Mouse (Mus musculus): ENCODE data around the gene Mapkapk3. TPM values are rescaled to one million over a fixed set of nuclear protein-coding genes. Genes with fewer than 3 reads are reported as not detected.

The Mapkapk3 gene
- total and polyA plus RNA-seq, 2 experiments = 1.8 to 6.0 TPM

DNA sequence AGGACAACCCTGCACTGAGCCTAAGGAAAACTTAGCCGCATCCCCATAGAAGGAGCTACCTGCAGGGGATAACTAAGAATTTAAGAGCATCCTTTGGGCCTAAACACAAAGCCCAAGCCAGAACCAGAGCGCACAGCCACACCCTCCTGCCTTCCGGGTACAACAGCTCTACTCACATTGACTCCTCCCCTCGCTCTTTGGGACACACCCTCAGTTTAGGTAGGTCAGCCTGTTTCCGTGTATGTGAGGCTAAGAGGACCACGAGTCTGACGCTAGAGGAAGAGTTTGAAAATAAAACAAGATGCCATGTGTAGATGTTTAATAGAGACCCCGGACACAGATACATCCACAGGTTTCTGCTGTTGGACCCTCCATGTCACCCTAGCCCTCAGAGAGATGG is 966 bp downstream of the Mapkapk3 start:
- TF ChIP-seq CTCF (IDR thresholded peaks at IDR 0.05; ENCODE audit: low read depth, low read length) (no peak), POLR2A (IDR thresholded peaks at IDR 0.05; ENCODE audit: extremely low read depth, insufficient read depth, low read length) (no peak)
- Histone ChIP-seq H3K27me3 (ENCODE audit: control insufficient read depth, insufficient read depth, low read length) (no peaks in the 10 kb centered on the region), H3K4me3 (ENCODE audit: insufficient read depth, low read depth, low read length) (peak overlapping the region; percentile 53), H3K9ac (ENCODE audit: low read depth, low read length) (peak overlapping the region; percentile 63), H3K79me2 (ENCODE audit: control insufficient read depth, insufficient read depth, low read length) (no peaks in the 10 kb centered on the region), H3K27ac (replicated peaks; ENCODE audit: insufficient read depth, low read depth, low read length) (no peak overlapping the region), H3K36me3 (ENCODE audit: control insufficient read depth, insufficient read depth, low read length) (no peaks in the 10 kb centered on the region), H3K4me1 (ENCODE audit: control insufficient read depth, insufficient read depth, low read length) (no peaks in the 10 kb centered on the region)
- WGBS = 38% methylated on average over 8 of the region's 8 CpGs
- DNase-seq (ENCODE audit: extremely low read depth, low read depth, low spot score) = peak; percentile 60

DNA sequence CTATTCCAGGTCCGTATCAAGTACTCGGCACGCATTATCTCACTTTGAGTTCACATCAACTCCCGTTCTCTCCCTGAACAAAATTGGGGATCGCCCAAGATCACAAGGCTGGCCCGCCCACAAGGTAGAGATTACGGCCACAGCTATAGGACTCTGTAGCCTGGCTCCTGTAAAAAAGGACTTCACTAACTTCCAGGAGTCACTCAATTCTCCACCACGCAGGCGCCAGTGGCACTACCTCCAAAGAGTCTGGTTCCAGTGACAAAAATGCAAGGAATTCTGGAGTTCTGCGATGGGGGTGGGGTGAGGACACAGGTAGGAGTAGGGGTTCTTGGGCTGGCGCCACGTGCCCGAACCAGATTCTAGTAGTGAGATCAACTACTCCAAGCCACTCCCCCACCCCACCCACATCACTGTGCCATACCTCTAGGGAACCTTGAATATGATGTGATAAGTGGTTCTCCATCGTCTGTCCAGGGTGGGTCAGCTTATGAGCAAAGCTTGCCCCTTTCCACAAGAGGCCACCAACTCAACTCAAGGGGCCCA is 1.5 kb downstream of the Mapkapk3 start:
- no peak for DNase-seq (ENCODE audit: extremely low read depth, low read depth, low spot score)
- no peaks in the 10 kb centered on the region for H3K36me3 ChIP-seq (ENCODE audit: control insufficient read depth, insufficient read depth, low read length)
- no peaks in the 10 kb centered on the region for H3K27me3 ChIP-seq (ENCODE audit: control insufficient read depth, insufficient read depth, low read length)
- 94% methylated on average over 14 of the region's 14 CpGs for WGBS
- H3K79me2 ChIP-seq (ENCODE audit: control insufficient read depth, insufficient read depth, low read length) = no peaks in the 10 kb centered on the region
- no peak overlapping the region for H3K4me3 ChIP-seq (ENCODE audit: insufficient read depth, low read depth, low read length)
- no peak overlapping the region for H3K27ac ChIP-seq (replicated peaks; ENCODE audit: insufficient read depth, low read depth, low read length)
- no peak for TF ChIP-seq CTCF (IDR thresholded peaks at IDR 0.05; ENCODE audit: low read depth, low read length)
- TF ChIP-seq POLR2A (IDR thresholded peaks at IDR 0.05; ENCODE audit: extremely low read depth, insufficient read depth, low read length) = no peak
- no peak overlapping the region for H3K9ac ChIP-seq (ENCODE audit: low read depth, low read length)
- H3K4me1 ChIP-seq (ENCODE audit: control insufficient read depth, insufficient read depth, low read length) = no peaks in the 10 kb centered on the region

DNA sequence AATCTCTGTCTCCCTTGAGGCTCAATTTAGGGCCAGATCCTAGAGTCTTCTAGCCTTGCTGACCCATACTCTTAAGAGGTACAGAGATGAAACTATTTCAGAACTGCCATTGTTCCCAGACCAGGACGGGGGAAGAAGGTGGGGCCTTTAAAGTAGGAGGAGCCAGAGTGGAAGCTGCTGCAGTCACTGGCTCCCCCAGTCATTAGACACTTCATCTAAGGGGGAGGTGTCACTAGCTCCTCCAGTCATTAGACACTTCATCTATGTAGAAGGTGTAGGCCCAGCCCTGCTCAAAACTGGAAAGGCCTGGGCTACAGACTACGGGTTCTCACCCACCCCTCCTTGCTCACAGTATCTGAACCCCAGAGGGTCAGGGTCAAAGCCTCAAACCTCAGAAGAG is 2.4 kb downstream of the Mapkapk3 start:
- Histone ChIP-seq H3K27ac (replicated peaks; ENCODE audit: insufficient read depth, low read depth, low read length) (no peak overlapping the region), H3K27me3 (ENCODE audit: control insufficient read depth, insufficient read depth, low read length) (no peaks in the 10 kb centered on the region), H3K9ac (ENCODE audit: low read depth, low read length) (no peak overlapping the region), H3K79me2 (ENCODE audit: control insufficient read depth, insufficient read depth, low read length) (no peaks in the 10 kb centered on the region), H3K36me3 (ENCODE audit: control insufficient read depth, insufficient read depth, low read length) (no peaks in the 10 kb centered on the region), H3K4me3 (ENCODE audit: insufficient read depth, low read depth, low read length) (no peak overlapping the region), H3K4me1 (ENCODE audit: control insufficient read depth, insufficient read depth, low read length) (no peaks in the 10 kb centered on the region)
- 81% methylated on average over 2 of the region's 2 CpGs for WGBS
- TF ChIP-seq POLR2A (IDR thresholded peaks at IDR 0.05; ENCODE audit: extremely low read depth, insufficient read depth, low read length) (no peak), CTCF (IDR thresholded peaks at IDR 0.05; ENCODE audit: low read depth, low read length) (no peak)
- no peak for DNase-seq (ENCODE audit: extremely low read depth, low read depth, low spot score)

DNA sequence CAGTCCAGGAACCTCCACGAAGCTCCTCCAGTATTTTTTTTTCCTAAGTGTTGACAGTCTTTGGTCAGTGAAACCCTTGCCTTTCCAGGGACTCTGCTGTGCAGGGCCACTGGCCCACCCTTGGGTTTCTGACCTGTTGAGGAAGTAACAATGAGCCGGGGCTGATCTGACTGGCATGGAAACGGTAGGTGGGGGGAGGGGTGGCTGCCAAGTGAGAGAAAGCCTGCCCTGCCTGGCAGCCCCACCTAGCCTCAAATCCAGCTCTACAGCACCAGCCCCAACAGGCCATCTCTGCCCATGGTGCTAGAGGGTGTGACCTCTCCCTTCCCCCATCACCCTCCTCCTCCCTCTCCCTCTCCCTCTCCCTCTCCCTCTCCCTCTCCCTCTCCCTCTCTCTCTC is 4.7 kb downstream of the Mapkapk3 start:
- no peaks in the 10 kb centered on the region for H3K27me3 ChIP-seq (ENCODE audit: control insufficient read depth, insufficient read depth, low read length)
- no peaks in the 10 kb centered on the region for H3K79me2 ChIP-seq (ENCODE audit: control insufficient read depth, insufficient read depth, low read length)
- no peak overlapping the region for H3K27ac ChIP-seq (replicated peaks; ENCODE audit: insufficient read depth, low read depth, low read length)
- DNase-seq (ENCODE audit: extremely low read depth, low read depth, low spot score) = no peak
- no peak overlapping the region for H3K9ac ChIP-seq (ENCODE audit: low read depth, low read length)
- H3K4me3 ChIP-seq (ENCODE audit: insufficient read depth, low read depth, low read length) = no peak overlapping the region
- no peaks in the 10 kb centered on the region for H3K36me3 ChIP-seq (ENCODE audit: control insufficient read depth, insufficient read depth, low read length)
- 55% methylated on average over 3 of the region's 3 CpGs for WGBS
- H3K4me1 ChIP-seq (ENCODE audit: control insufficient read depth, insufficient read depth, low read length) = peaks cover 2% of the 10 kb centered on the region; the same call in 1 of the 2 replicates
- no peak for TF ChIP-seq CTCF (IDR thresholded peaks at IDR 0.05; ENCODE audit: low read depth, low read length)
- TF ChIP-seq POLR2A (IDR thresholded peaks at IDR 0.05; ENCODE audit: extremely low read depth, insufficient read depth, low read length) = no peak

DNA sequence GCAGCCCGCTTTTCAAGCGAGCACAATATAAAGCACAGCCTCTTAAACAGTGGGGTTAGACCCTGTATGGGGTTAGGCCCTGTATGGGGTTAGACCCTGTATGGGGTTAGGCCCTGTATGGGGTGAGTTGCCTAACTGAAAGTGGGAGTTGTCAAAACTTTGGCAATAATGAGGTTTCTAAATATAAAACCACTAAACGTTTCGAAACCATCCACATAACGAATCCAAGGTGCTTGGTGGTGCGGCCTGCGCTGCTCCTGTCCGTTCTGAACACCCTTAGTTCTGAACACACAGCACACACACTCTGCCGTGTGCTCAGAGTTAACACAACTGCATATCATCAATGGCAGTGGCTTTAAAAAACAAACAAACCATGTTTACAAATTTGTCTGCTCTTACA is 6.7 kb downstream of the Mapkapk3 start:
- H3K79me2 ChIP-seq (ENCODE audit: control insufficient read depth, insufficient read depth, low read length) = no peaks in the 10 kb centered on the region
- no peak overlapping the region for H3K27ac ChIP-seq (replicated peaks; ENCODE audit: insufficient read depth, low read depth, low read length)
- H3K4me3 ChIP-seq (ENCODE audit: insufficient read depth, low read depth, low read length) = no peak overlapping the region
- peaks cover 2% of the 10 kb centered on the region; the same call in 1 of the 2 replicates for H3K4me1 ChIP-seq (ENCODE audit: control insufficient read depth, insufficient read depth, low read length)
- 81% methylated on average over 9 of the region's 9 CpGs for WGBS
- no peak overlapping the region for H3K9ac ChIP-seq (ENCODE audit: low read depth, low read length)
- no peaks in the 10 kb centered on the region for H3K36me3 ChIP-seq (ENCODE audit: control insufficient read depth, insufficient read depth, low read length)
- TF ChIP-seq POLR2A (IDR thresholded peaks at IDR 0.05; ENCODE audit: extremely low read depth, insufficient read depth, low read length) = no peak
- TF ChIP-seq CTCF (IDR thresholded peaks at IDR 0.05; ENCODE audit: low read depth, low read length) = no peak
- H3K27me3 ChIP-seq (ENCODE audit: control insufficient read depth, insufficient read depth, low read length) = no peaks in the 10 kb centered on the region
- DNase-seq (ENCODE audit: extremely low read depth, low read depth, low spot score) = no peak

DNA sequence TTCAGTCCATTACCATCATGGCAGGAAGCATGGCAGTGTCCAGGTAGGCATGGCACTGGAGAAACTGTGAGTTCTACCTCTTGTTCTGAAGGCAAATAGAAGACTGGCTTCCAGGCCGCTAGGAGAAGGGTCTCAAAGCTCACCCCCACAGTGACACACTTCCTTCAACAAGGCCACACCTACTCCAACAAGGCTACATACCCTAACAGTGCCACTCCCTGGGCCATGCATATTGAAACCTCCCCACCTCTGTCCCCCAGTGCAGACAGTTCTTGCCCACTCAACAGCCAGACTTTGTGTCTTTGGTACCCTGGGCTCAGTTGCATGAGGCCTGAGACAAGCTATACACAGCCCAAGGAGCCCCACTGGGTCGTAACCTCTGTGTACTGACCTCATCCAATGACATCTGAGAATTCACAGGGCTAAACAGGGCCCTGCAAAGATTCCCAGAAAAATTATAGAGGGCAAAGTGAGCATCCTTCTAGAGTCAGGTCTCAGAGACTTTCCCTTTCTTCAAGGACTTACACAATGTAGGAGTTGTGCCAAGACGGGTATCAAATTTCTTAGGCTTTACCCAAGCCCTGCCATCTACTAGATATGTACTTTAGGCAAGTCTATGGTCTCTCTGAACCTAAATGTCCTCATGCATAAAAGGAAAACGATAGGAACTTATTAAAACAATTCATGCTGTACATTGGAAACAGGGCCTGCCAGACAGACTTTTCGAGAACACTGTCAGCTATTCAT is 8.3 kb downstream of the Mapkapk3 start:
- WGBS = 94% methylated on average over 5 of the region's 5 CpGs
- no peak for TF ChIP-seq POLR2A (IDR thresholded peaks at IDR 0.05; ENCODE audit: extremely low read depth, insufficient read depth, low read length)
- no peak for TF ChIP-seq CTCF (IDR thresholded peaks at IDR 0.05; ENCODE audit: low read depth, low read length)
- Histone ChIP-seq H3K4me1 (ENCODE audit: control insufficient read depth, insufficient read depth, low read length) (peaks cover 2% of the 10 kb centered on the region; the same call in 1 of the 2 replicates), H3K79me2 (ENCODE audit: control insufficient read depth, insufficient read depth, low read length) (no peaks in the 10 kb centered on the region), H3K36me3 (ENCODE audit: control insufficient read depth, insufficient read depth, low read length) (no peaks in the 10 kb centered on the region), H3K27ac (replicated peaks; ENCODE audit: insufficient read depth, low read depth, low read length) (no peak overlapping the region), H3K4me3 (ENCODE audit: insufficient read depth, low read depth, low read length) (no peak overlapping the region), H3K27me3 (ENCODE audit: control insufficient read depth, insufficient read depth, low read length) (no peaks in the 10 kb centered on the region), H3K9ac (ENCODE audit: low read depth, low read length) (no peak overlapping the region)
- no peak for DNase-seq (ENCODE audit: extremely low read depth, low read depth, low spot score)
